Mouse (Mus musculus) monocyte, adult 5-6 weeks (primary cell): ENCODE data around the gene Parp16. TPM values are rescaled to one million over a fixed set of nuclear protein-coding genes. Genes with fewer than 3 reads are reported as not detected.
A peak's percentile ranks its signal among the peaks of the same experiment; 100 is the strongest.

Experiments used
- ATAC-seq: fragments of 153-309, 156-312 bp; replicated peaks from 2 replicates; pipeline ENCODE4 v1.8.0; 2017; ENCODE audit warnings: mild to moderate bottlenecking; ENCODE audit not compliant: low TSS enrichment, insufficient number of reproducible peaks, severe bottlenecking, poor library complexity, low FRiP score
- total RNA-seq: library from RNA; stranded (forward); fragments of 200-1000, 200-491, 200-594 nt; gene quantifications from 3 replicates; pipeline ENCODE4 v1.2.3, GENCODE M21; 2017

Parp16 gene
- total RNA-seq, 1 experiment from 2014 or later, result 2.3 TPM

- ATAC-seq, result no peak
Observed at GRCm38 (mm10) chr9:65177497-65177896, 17.7 kb upstream of the Parp16 start.

DNA sequence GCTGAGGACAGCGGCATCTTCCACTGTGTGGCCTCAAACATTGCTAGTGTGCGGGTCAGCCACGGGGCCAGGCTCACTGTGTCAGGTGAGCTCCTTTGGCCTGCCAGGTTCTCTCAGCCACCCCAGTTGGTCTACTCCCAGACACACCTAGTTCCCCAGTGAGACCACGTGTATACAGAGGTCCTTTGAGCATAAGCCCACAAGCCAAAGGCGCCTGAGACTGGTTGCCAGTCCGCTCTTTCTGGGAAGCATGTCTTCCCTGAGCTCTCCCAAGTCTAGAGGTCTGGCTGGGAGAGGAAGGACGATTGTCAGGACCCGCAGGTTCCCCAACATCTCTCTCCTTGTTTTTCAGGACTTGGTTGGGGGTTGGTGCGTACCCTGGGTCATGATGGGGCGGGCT is 17.2 kb upstream of the Parp16 start:
- no peak for ATAC-seq

GRCm38 (mm10) chr9:65178336-65179213 is 16.6 kb upstream of the Parp16 start:
- no peak for ATAC-seq

- ATAC-seq, result no peak
Observed at GRCm38 (mm10) chr9:65179817-65180624, 15.1 kb upstream of the Parp16 start.

GRCm38 (mm10) chr9:65188599-65188998 is 6.6 kb upstream of the Parp16 start:
- ATAC-seq, result peak; percentile 92

GRCm38 (mm10) chr9:65190306-65190705 is 4.8 kb upstream of the Parp16 start:
- ATAC-seq, result no peak

- ATAC-seq, result no peak
Observed at GRCm38 (mm10) chr9:65191389-65191754, 3.8 kb upstream of the Parp16 start.

DNA sequence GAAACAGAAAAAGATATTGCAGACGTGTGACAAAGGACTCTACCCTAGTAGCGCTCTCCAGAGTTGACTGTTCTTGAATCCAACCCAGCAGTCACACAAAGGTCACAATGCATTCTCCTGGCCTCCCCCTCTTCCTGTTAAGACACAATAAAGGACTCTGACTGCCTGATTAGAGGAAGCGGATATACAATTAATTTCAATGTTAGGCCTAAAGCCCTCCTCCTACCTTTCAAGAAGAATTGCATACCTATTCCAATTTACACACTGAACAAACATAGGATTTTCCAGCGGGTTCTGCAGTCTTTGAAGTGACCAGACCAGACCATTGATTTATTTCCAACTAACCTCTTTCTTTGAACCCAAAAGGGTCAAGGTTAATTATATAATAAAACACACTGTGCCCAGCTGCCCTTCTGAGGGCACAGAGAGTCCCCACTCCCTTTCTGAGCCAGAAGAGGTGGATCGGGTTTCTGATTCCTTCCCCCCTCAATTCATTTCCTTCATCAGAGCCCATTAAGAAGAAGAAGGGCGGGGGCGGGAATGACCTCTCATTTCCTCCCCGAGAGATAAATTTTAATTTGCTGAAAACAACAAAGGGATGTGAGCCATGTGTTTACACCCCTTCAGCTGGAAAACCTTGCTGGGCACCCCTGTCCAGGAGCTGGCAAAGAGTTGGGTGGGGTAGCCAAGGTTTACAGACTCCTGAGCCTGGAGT is 3.2 kb upstream of the Parp16 start:
- no peak for ATAC-seq

DNA sequence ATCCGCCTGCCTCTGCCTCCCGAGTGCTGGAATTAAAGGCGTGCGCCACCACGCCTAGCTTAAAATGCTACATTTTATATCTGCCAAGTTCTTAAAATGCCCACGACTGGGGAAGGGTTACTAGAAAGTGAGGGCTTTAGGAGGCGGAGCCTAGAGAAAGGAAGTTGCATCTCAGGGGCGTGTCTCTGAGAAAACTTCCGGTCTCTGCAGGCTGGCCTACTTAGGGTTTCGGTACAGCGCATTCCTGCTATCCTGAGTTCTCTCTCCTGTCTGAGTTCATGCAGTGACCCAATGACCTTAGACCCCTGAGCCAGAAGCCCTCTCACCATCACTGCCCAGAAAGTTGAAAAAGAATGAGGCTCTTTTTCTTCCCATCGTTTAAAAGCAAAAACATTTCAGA is 1.9 kb upstream of the Parp16 start:
- no peak for ATAC-seq

DNA sequence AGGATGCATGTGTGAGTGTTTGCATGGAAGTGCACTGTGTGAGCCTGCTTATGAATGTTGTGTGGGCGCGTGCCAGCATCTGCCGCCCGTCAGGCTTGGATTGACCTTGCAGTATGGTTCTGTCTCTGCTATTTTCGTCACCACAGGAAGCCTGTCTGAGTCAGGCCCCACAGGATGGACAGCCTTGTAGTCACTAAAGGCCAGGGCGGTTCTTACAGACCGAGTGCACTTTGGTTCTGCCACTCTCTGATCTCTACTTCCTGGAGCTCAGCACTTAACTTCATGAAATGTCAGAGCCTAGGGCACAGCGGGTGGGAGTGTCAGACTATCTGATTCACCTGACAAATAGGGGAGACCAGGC is 448 bp downstream of the Parp16 start:
- peak; percentile 64 for ATAC-seq

GRCm38 (mm10) chr9:65195982-65196737 is 1.0 kb downstream of the Parp16 start:
- ATAC-seq, result peak; percentile 31

- ATAC-seq, result peak; percentile 60
Observed at GRCm38 (mm10) chr9:65196738-65197569, 1.8 kb downstream of the Parp16 start.

GRCm38 (mm10) chr9:65197826-65198225 is 2.7 kb downstream of the Parp16 start:
- no peak for ATAC-seq

DNA sequence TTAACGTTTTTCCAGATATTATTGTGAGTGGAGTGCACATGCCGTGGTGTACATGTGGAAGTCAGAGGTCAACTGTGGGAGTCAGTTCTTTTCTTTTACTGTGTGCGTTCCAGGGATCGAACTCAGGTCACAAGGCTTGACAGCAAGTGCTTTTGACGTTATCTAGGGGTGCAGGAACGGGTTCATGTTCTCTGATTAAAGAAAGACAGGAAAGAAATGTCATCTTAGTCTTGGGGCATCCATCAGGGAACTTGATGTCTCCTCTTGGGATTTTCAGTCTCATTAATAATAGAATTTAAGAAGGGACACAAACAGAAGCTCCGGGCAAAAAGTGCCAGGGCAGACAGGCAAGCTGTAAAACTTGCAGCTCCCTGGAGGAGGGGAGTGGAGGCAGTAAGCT is 4.6 kb downstream of the Parp16 start:
- no peak for ATAC-seq

- no peak for ATAC-seq
Observed at GRCm38 (mm10) chr9:65200606-65201005, 5.5 kb downstream of the Parp16 start.

- no peak for ATAC-seq
Observed at GRCm38 (mm10) chr9:65201021-65201380, 5.8 kb downstream of the Parp16 start.

DNA sequence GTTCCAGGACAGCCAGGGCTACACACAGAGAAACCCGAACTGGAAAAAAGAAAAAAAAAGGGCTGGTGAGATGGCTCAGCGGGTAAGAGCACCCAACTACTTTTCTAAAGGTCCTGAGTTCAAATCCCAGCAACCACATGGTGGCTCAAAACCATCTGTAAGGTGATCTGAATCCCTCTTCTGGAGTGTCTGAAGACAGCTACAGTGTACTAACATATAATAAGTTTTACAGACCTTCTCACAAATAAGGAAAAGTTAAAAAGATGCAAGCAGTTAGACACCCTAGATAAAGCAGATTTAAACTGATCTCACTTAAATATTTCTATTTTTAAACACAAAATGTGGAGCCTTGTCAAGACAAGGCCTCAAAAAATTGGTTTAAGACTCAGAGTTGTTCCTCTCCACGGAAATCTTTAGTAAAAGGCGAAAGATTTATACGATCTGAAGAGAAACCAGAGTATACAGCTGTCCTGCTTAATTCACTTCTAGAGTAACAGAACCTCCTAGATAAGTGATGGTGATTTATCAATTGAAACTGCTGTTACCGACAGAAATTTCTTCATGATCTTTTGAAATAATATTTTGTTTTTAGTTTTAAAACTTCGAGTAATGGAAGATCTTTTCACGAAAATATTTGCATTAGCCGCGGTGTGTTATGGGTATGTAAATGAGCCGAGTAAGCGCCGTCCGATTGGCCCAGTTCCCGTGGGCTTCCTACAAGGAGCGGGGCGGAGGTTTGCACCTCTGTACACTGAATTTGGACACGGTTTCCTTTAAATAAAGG is 6.4 kb downstream of the Parp16 start:
- peak; percentile 86 for ATAC-seq
